Mouse (Mus musculus) forebrain, embryonic 12.5 days (tissue): ENCODE results near the gene Gpx7. TPM values are rescaled to one million over a fixed set of nuclear protein-coding genes. Genes with fewer than 3 reads are reported as not detected.

Source experiments
- ATAC-seq: fragments of 200-750 bp; cut with Nextera tagmentation; 2 replicates; pipeline ENCODE4 v1.8.0; 2017; ENCODE audit warnings: moderate TSS enrichment; ENCODE audit not compliant: low FRiP score
- H3K27ac ChIP-seq: fragments of 300-500 bp; sonication (generic); 2 replicates; pipeline ENCODE4 v1.5.1; 2016; ENCODE audit warnings: mild to moderate bottlenecking
- H3K27me3 ChIP-seq: fragments of 300-500 bp; sonication (generic); 2 replicates; pipeline ENCODE4 v1.6.1; 2016; ENCODE audit warnings: mild to moderate bottlenecking
- H3K36me3 ChIP-seq: fragments of 300-500 bp; sonication (generic); replicated peaks from 2 replicates; pipeline ENCODE4 v1.6.1; 2016; ENCODE audit warnings: mild to moderate bottlenecking
- H3K4me1 ChIP-seq: fragments of 300-500 bp; sonication (generic); 2 replicates; pipeline ENCODE4 v1.6.1; 2016
- H3K4me2 ChIP-seq: fragments of 300-500 bp; sonication (generic); 2 replicates; pipeline ENCODE4 v1.6.1; 2016; ENCODE audit warnings: mild to moderate bottlenecking, moderate library complexity
- H3K4me3 ChIP-seq: fragments of 300-500 bp; sonication (generic); replicated peaks from 2 replicates; pipeline ENCODE4 v1.5.1; 2016; ENCODE audit warnings: mild to moderate bottlenecking
- H3K9ac ChIP-seq: fragments of 300-500 bp; sonication (generic); 2 replicates; pipeline ENCODE4 v1.6.1; 2016; ENCODE audit warnings: mild to moderate bottlenecking
- H3K9me3 ChIP-seq: fragments of 300-500 bp; sonication (generic); 2 replicates; pipeline ENCODE4 v1.6.1; 2016
- WGBS: fragments of 180-500 bp; shearing (Covaris S2); methylation state at CpG from one replicate; pipeline ENCODE4 v1.1.7; 2016; 5-methylcytosine and 5-hydroxymethylcytosine counted together
- polyA plus RNA-seq: library from polyadenylated mRNA; unstranded; fragments of >200 nt; fragmentation: Nextera tagmentation; extraction: Ambion mirVana; gene quantifications from 2 replicates; pipeline ENCODE4 v1.2.1, GENCODE M21; 2016

Gpx7 gene
- polyA plus RNA-seq, 1 experiment from 2014 or later: 35.1 TPM

GRCm38 (mm10) chr4:108387106-108387505 is 19.7 kb downstream of the Gpx7 start:
- no peak overlapping the region for H3K4me3 ChIP-seq

GRCm38 (mm10) chr4:108386087-108386486 is 20.7 kb downstream of the Gpx7 start:
- H3K9ac ChIP-seq: no peak overlapping the region
- no peak overlapping the region for H3K4me2 ChIP-seq
- H3K9me3 ChIP-seq: no peaks in the 10 kb centered on the region
- ATAC-seq: no peak
- H3K36me3 ChIP-seq: no peaks in the 10 kb centered on the region
- H3K27me3 ChIP-seq: peaks cover 41% of the 10 kb centered on the region
- H3K4me1 ChIP-seq: peaks cover 26% of the 10 kb centered on the region
- WGBS: 56% methylated on average over 1 of the region's 1 CpGs
- no peak overlapping the region for H3K27ac ChIP-seq
- H3K4me3 ChIP-seq: no peak overlapping the region

More at GRCm38 (mm10) chr4:108387106-108387505, 19.7 kb downstream of the Gpx7 start:
- 42% methylated on average over 4 of the region's 4 CpGs for WGBS
- H3K27ac ChIP-seq: peak overlapping the region; percentile 75
- ATAC-seq: 0 out of 2 replicates have a peak, but pooled peaks have one; percentile 28
- H3K4me2 ChIP-seq: peak overlapping the region; percentile 53
- no peaks in the 10 kb centered on the region for H3K9me3 ChIP-seq
- H3K27me3 ChIP-seq: peaks cover 36% of the 10 kb centered on the region
- H3K36me3 ChIP-seq: no peaks in the 10 kb centered on the region
- H3K4me1 ChIP-seq: peaks cover 26% of the 10 kb centered on the region
- peak overlapping the region; percentile 44; the same call in 1 of the 2 replicates for H3K9ac ChIP-seq

DNA sequence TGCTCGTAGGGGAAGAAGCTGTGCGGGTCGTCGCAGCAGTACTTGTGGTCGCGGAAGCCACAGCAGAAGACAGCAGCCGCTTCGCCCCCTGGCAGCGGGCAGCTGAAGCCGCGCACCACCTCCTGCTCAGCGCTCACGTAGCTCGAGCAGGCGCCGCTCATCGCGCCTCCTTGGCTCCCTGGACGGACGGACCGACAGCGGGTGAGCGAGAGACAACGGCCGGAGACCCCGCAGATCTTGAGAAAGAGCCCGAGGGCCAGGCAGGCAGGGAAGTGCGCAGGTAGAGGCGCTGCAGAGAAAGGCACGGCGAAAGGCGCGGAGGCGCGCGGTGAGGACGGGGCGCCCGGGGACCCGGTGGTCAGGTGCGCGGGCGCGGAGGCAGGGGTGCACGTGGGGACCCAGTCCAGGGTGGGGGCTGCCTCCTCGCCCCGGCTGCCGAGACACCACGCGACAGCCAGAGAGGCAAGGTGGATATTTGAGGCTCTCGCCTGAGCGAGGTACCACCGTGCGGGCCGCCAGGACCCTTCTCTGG is 23.5 kb downstream of the Gpx7 start, which contains the start of gene Shisal2a:
Gene Shisal2a, minus strand, starts transcription at position 167 of the 532 bp plus-strand sequence.
- Histone ChIP-seq H3K9ac (peak within 1 kb of the TSS; percentile 72), H3K4me2 (peak within 1 kb of the TSS; percentile 72), H3K4me1 (peaks cover 31% of the 10 kb centered on the region), H3K9me3 (no peaks in the 10 kb centered on the region), H3K27me3 (peaks cover 41% of the 10 kb centered on the region), H3K27ac (0 out of 2 replicates have a peak within 1 kb of the TSS, but pooled peaks have one; percentile 19), H3K36me3 (no peaks in the 10 kb centered on the region), H3K4me3 (peak within 1 kb of the TSS; percentile 51)
- 2% methylated on average over 55 of the region's 55 CpGs for WGBS
- ATAC-seq: peak; percentile 62

DNA sequence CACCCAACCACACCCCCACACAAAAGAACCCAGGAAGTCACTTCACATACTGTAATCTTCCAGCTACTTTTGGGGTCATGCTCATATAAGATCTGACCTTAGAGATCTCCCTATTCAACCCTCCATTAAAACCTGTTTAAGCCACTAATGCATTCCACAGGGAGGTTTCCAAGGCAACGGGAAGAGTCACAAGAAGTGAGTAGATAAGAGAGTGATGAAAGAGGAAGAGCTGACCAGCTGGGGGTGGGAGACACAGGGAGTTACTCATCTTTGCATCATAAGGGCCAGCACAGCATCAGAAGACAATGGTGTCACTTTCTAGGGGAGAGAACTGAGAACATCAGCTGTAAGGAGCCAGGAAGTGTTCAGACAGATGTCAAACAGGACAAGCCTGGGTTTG is 26.6 kb downstream of the Gpx7 start:
- H3K36me3 ChIP-seq: no peaks in the 10 kb centered on the region
- 16% methylated on average over 1 of the region's 1 CpGs for WGBS
- H3K4me2 ChIP-seq: no peak overlapping the region
- H3K4me1 ChIP-seq: peaks cover 19% of the 10 kb centered on the region
- H3K27ac ChIP-seq: no peak overlapping the region
- ATAC-seq: no peak
- no peak overlapping the region for H3K4me3 ChIP-seq
- no peaks in the 10 kb centered on the region for H3K9me3 ChIP-seq
- H3K27me3 ChIP-seq: peaks cover 32% of the 10 kb centered on the region
- H3K9ac ChIP-seq: no peak overlapping the region

DNA sequence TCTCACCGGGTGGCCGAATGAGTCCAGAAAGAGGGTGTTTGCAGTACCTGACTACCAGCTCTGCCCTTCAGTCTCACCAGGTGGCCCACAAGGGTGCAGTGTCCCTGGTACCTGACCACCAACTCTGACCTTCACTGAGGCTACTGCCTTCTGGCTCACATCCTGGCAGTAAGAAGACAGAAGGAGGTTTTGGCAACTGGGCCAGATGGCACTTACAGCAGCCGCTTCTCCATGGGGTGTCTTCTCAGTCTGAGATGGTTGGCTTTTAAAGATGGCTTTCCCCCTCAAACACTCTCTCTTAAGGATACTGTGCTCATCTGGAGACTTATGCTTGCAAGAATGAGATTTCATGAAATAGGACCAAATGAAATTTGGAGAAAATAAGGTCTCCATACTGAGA is 27.3 kb downstream of the Gpx7 start:
- 83% methylated on average over 3 of the region's 3 CpGs for WGBS
- Histone ChIP-seq H3K27ac (no peak overlapping the region), H3K4me2 (no peak overlapping the region)

GRCm38 (mm10) chr4:108372166-108372565 is 34.6 kb downstream of the Gpx7 start:
- H3K36me3 ChIP-seq: no peaks in the 10 kb centered on the region
- no peak overlapping the region for H3K27ac ChIP-seq
- no peaks in the 10 kb centered on the region for H3K4me1 ChIP-seq
- no peaks in the 10 kb centered on the region for H3K27me3 ChIP-seq
- no peak for ATAC-seq
- 81% methylated on average over 3 of the region's 3 CpGs for WGBS
- no peak overlapping the region for H3K4me3 ChIP-seq
- no peak overlapping the region for H3K9ac ChIP-seq
- no peaks in the 10 kb centered on the region for H3K9me3 ChIP-seq
- no peak overlapping the region for H3K4me2 ChIP-seq

More for the DNA sequence above, 27.3 kb downstream of the Gpx7 start:
- ATAC-seq: no peak
- Histone ChIP-seq H3K36me3 (no peaks in the 10 kb centered on the region), H3K4me3 (no peak overlapping the region), H3K4me1 (peaks cover 19% of the 10 kb centered on the region), H3K9ac (no peak overlapping the region), H3K27me3 (peaks cover 30% of the 10 kb centered on the region), H3K9me3 (no peaks in the 10 kb centered on the region)

GRCm38 (mm10) chr4:108371421-108371820 is 35.3 kb downstream of the Gpx7 start:
- 88% methylated on average over 3 of the region's 3 CpGs for WGBS

GRCm38 (mm10) chr4:108370409-108370808 is 36.4 kb downstream of the Gpx7 start:
- Histone ChIP-seq H3K4me2 (no peak overlapping the region), H3K27me3 (no peaks in the 10 kb centered on the region), H3K4me1 (no peaks in the 10 kb centered on the region), H3K9ac (no peak overlapping the region), H3K36me3 (no peaks in the 10 kb centered on the region), H3K27ac (no peak overlapping the region), H3K9me3 (no peaks in the 10 kb centered on the region), H3K4me3 (no peak overlapping the region)
- ATAC-seq: no peak
- 66% methylated on average over 4 of the region's 4 CpGs for WGBS

More at GRCm38 (mm10) chr4:108371421-108371820, 35.3 kb downstream of the Gpx7 start:
- Histone ChIP-seq H3K27ac (no peak overlapping the region), H3K9ac (no peak overlapping the region), H3K4me2 (no peak overlapping the region), H3K4me3 (no peak overlapping the region), H3K4me1 (no peaks in the 10 kb centered on the region), H3K9me3 (no peaks in the 10 kb centered on the region), H3K27me3 (no peaks in the 10 kb centered on the region), H3K36me3 (no peaks in the 10 kb centered on the region)
- ATAC-seq: no peak

DNA sequence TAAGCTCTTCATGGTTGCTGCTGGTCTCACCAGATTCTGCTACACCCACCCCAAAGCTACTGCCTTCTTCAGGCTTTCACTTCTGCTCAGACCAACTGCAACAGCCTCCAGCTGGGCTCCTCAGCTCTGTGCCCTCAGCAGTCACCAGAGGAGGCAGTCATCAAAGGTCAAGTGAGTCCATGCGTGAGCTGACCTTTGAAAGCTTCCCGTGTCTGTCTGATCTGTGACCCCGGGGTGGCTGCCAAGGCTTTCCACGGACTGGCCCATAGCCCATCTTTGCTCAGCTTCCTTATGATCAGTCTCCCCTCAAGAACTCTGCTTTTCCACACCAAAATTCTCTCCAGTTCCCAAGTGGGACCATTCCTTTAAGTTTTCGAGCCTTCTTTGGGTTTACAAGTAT is 37.5 kb downstream of the Gpx7 start:
- H3K9me3 ChIP-seq: no peaks in the 10 kb centered on the region
- no peaks in the 10 kb centered on the region for H3K36me3 ChIP-seq
- no peak overlapping the region for H3K9ac ChIP-seq
- H3K4me2 ChIP-seq: no peak overlapping the region
- no peaks in the 10 kb centered on the region for H3K27me3 ChIP-seq
- H3K4me3 ChIP-seq: no peak overlapping the region
- WGBS: 41% methylated on average over 5 of the region's 5 CpGs
- H3K4me1 ChIP-seq: peaks cover under 1% of the 10 kb centered on the region
- no peak overlapping the region for H3K27ac ChIP-seq
- no peak for ATAC-seq

- 21% methylated on average over 5 of the region's 5 CpGs for WGBS
- H3K4me2 ChIP-seq: no peak overlapping the region
- H3K4me3 ChIP-seq: no peak overlapping the region
- H3K36me3 ChIP-seq: no peaks in the 10 kb centered on the region
- ATAC-seq: no peak
- peaks cover 50% of the 10 kb centered on the region for H3K4me1 ChIP-seq
- no peak overlapping the region; the same call in 1 of the 2 replicates for H3K9ac ChIP-seq
- peak overlapping the region; percentile 94 for H3K27ac ChIP-seq
- no peaks in the 10 kb centered on the region for H3K9me3 ChIP-seq
- H3K27me3 ChIP-seq: no peaks in the 10 kb centered on the region
Measured at GRCm38 (mm10) chr4:108364111-108364476, 42.7 kb downstream of the Gpx7 start.

DNA sequence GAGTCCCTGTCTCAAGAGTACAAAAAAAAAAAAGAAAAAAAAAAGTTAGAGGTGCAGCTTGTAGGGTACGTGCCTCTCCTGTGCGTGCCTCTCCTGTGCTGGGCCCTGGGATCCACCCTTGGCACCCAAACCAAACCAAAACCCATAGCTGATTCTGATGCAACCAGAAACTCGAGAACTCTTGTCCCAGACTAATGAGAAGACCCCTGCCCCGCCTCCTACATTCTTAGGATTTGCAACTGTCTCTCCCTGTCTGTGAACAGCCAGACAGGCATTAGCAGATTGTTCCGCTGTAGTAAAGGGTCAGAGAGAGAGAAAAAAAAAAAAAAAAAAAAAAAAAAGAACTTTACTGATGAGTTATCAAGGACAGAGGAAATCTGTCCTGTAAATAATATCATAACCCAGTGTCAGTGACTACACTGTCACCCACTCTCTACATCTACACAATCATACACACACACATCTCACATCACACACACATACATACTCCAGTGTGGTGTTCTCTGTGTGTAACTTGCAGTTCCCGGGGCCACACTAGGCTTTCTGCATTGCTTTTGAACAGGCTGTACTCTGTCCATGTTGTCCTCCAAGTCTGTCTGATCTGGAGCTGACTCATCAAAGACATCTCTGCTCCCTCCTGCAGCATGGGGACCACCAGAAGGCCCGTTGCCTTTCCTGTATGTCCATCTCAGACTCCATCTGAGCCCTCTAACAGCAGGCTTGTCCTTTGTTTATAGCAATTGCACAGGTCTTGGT is 43.2 kb downstream of the Gpx7 start:
- H3K4me1 ChIP-seq: peaks cover 55% of the 10 kb centered on the region
- H3K4me2 ChIP-seq: peak overlapping the region; percentile 43
- no peak overlapping the region; the same call in 1 of the 2 replicates for H3K9ac ChIP-seq
- no peak overlapping the region for H3K4me3 ChIP-seq
- H3K36me3 ChIP-seq: no peaks in the 10 kb centered on the region
- no peaks in the 10 kb centered on the region for H3K9me3 ChIP-seq
- peak overlapping the region; percentile 94 for H3K27ac ChIP-seq
- WGBS: 9% methylated on average over 7 of the region's 7 CpGs
- no peak for ATAC-seq
- no peaks in the 10 kb centered on the region for H3K27me3 ChIP-seq

DNA sequence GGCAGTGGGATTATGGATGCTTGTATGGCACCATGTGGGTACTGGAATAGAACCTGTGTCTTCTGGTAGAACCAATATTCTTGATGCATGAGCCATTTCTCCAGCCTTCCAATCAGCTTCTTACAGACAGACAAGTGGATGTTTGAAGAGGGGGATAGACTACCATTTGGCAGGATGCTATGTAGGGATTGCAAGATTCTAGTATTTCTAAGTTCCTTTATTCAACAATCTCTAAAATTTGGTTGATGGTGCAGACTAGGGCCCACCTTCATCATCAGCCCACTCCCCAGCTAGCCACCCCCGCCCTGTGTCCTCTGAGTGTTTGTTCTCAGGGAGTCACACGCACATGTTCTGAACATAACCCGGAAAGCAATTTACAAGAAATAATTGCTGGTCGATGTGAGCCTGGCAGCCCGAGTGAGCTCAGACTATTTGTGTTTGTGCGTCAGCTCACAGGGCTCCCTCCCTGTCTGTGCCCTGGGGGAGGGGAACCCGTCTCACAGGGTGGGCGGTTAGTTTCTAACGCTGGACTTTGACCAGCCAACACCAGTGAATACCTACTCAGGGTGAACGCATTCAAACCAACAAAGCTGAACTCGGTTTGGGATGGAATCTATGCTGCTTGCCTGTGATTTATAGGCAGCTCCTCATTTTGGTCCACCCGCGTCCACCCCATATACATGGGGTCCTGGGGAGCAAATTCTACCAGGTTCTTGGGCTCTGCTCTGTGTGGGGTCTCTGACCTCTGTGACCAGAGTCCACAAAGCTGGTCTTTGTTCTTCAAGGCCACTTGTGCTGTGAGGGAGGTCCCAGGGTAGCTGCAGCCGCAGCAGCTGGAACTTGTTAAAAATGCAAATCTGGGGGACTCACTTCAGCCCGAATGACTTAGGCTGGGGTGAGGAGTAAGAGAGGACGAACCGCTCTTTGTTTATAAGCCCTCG is 44.2 kb downstream of the Gpx7 start:
- Histone ChIP-seq H3K27me3 (no peaks in the 10 kb centered on the region), H3K4me2 (peak overlapping the region; percentile 43), H3K4me3 (peak overlapping the region; percentile 16; the same call in 1 of the 2 replicates), H3K9ac (peak overlapping the region; percentile 9), H3K9me3 (no peaks in the 10 kb centered on the region), H3K36me3 (no peaks in the 10 kb centered on the region), H3K4me1 (peaks cover 62% of the 10 kb centered on the region), H3K27ac (peak overlapping the region; percentile 94)
- peak; percentile 76 for ATAC-seq
- WGBS: 1% methylated on average over 18 of the region's 18 CpGs
